ENCODE assay signal across 8 mouse cellular contexts in the genomic region with DNA sequence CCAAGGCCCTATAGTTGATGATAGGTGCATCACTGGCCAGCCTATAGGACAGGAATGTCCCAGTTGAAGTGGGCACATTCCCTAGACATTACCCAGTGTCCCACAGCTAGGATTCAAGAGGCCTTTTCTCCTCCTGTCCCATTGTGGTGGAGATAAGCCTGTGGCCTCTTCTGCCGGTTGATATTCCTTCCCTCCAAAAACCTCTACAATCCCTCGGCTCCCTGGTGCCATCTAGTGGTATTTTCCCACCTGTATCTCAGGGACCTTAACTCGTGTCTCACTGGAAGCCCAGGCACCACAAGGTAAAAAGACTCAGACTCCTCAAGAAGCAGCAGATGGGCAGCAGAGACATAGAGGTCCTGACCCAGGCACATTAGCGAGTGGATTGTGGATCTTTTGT. TPM values are rescaled to one million over a fixed set of nuclear protein-coding genes. Genes with fewer than 3 reads are reported as not detected.
DNase-seq lines count a peak whose midpoint lies in the region; ATAC-seq lines count a peak whose summit lies in the region.

No protein-coding gene starts in this region.

- H3K4me1 ChIP-seq in hindbrain, embryonic 13.5 days (replicated peaks), result peaks cover 20% of the 10 kb centered on the region
- H3K4me1 ChIP-seq in megakaryocyte, embryonic 14.5 days, result peaks cover 46% of the 10 kb centered on the region

- DNase-seq in T-cell, adult 2 months (ENCODE audit: low spot score), result peak; percentile 69
- peak; percentile 89 for DNase-seq in cerebellum, adult 8-10 months
- DNase-seq in layer of hippocampus, postnatal 36 days, result peak; percentile 66 to 79
- DNase-seq in right cerebral cortex, postnatal 10 days (ENCODE audit: low spot score in 2 of 2), result peak; percentile 85 to 89

- H3K9me3 ChIP-seq in hindbrain, embryonic 13.5 days, result no peaks in the 10 kb centered on the region
- H3K9me3 ChIP-seq in megakaryocyte, embryonic 14.5 days, result no peaks in the 10 kb centered on the region

- 5% methylated on average over 4 of the region's 4 CpGs for WGBS in hindbrain, embryonic 13.5 days

- peak overlapping the region; percentile 49; the same call in 1 of the 2 replicates for H3K9ac ChIP-seq in hindbrain, embryonic 13.5 days

- peak overlapping the region; percentile 62; the same call in 1 of the 2 replicates for H3K27ac ChIP-seq in hindbrain, embryonic 13.5 days

- no peak overlapping the region for H3K4me2 ChIP-seq in hindbrain, embryonic 13.5 days

- no peaks in the 10 kb centered on the region for H3K27me3 ChIP-seq in hindbrain, embryonic 13.5 days
- peaks cover 2% of the 10 kb centered on the region for H3K27me3 ChIP-seq in megakaryocyte, embryonic 14.5 days (replicated peaks)

- H3K36me3 ChIP-seq in hindbrain, embryonic 13.5 days, result peaks cover 39% of the 10 kb centered on the region
- H3K36me3 ChIP-seq in megakaryocyte, embryonic 14.5 days (replicated peaks; ENCODE audit: low read length), result peaks cover 41% of the 10 kb centered on the region

- ATAC-seq in frontal cortex, adult (ENCODE audit: low TSS enrichment), result peak; percentile 42
- ATAC-seq in hindbrain, embryonic 13.5 days (ENCODE audit: low FRiP score), result no peak
- no peak for ATAC-seq in inflammation-experienced regulatory T-cells, adult 6 months

- no peak overlapping the region for H3K4me3 ChIP-seq in hindbrain, embryonic 13.5 days
- peak overlapping the region; percentile 80 for H3K4me3 ChIP-seq in megakaryocyte, embryonic 14.5 days (replicated peaks)

RNA-seq across cellular contexts. Expression of gene Ndufs7, which starts 3.3 kb away (rescaled TPM):
- polyA plus RNA-seq in hindbrain, embryonic 13.5 days (2015; fragmentation: Nextera tagmentation; extraction: Ambion mirVana), result 253 and 263 TPM in 2 replicates
- total RNA-seq in layer of hippocampus, postnatal 36 days (2021), result 100 to 1,000 TPM; 199 to 204 TPM
- 226 and 551 TPM in 2 replicates for polyA plus RNA-seq in megakaryocyte, embryonic 14.5 days (2012; ENCODE audit: insufficient read depth, low replicate concordance)
- polyA plus RNA-seq in inflammation-experienced regulatory T-cells, adult 6 months (2017; shearing (Covaris generic)), result 100 to 1,000 TPM; 183 to 267 (median 228) TPM

RNA-seq across cellular contexts. Expression of gene Gamt, which starts 15.2 kb away (rescaled TPM):
- polyA plus RNA-seq in hindbrain, embryonic 13.5 days (2015; fragmentation: Nextera tagmentation; extraction: Ambion mirVana), result 22.3 and 24.9 TPM in 2 replicates
- total RNA-seq in layer of hippocampus, postnatal 36 days (2021), result 10 to 100 TPM; 37.7 to 39.1 TPM
- 3.2 and 11.3 TPM in 2 replicates for polyA plus RNA-seq in megakaryocyte, embryonic 14.5 days (2012; ENCODE audit: insufficient read depth, low replicate concordance)
- polyA plus RNA-seq in inflammation-experienced regulatory T-cells, adult 6 months (2017; shearing (Covaris generic)), result 1 to 10 TPM in 1 of 3 experiments, under 1 TPM in 2; 0.67 to 1.7 (median 0.75) TPM

RNA-seq across cellular contexts. Expression of gene Dazap1, which starts 15.7 kb away (rescaled TPM):
- 61.6 and 66.2 TPM in 2 replicates for polyA plus RNA-seq in hindbrain, embryonic 13.5 days (2015; fragmentation: Nextera tagmentation; extraction: Ambion mirVana)
- 100 to 1,000 TPM in 1 of 2 experiments, 10 to 100 TPM in 1; 82.6 to 100 TPM for total RNA-seq in layer of hippocampus, postnatal 36 days (2021)
- polyA plus RNA-seq in megakaryocyte, embryonic 14.5 days (2012; ENCODE audit: insufficient read depth, low replicate concordance), result 384 and 552 TPM in 2 replicates
- 10 to 100 TPM; 12.3 to 14.4 (median 14.0) TPM for polyA plus RNA-seq in inflammation-experienced regulatory T-cells, adult 6 months (2017; shearing (Covaris generic))

RNA-seq across cellular contexts. Expression of gene Mum1, which starts 19.4 kb away (rescaled TPM):
- polyA plus RNA-seq in hindbrain, embryonic 13.5 days (2015; fragmentation: Nextera tagmentation; extraction: Ambion mirVana), result 47.3 and 49.9 TPM in 2 replicates
- total RNA-seq in layer of hippocampus, postnatal 36 days (2021), result 10 to 100 TPM; 35.6 to 39.6 TPM
- polyA plus RNA-seq in megakaryocyte, embryonic 14.5 days (2012; ENCODE audit: insufficient read depth, low replicate concordance), result 9.6 TPM in 2 replicates
- polyA plus RNA-seq in inflammation-experienced regulatory T-cells, adult 6 months (2017; shearing (Covaris generic)), result 10 to 100 TPM; 57.7 to 85.1 (median 67.4) TPM

RNA-seq across cellular contexts. Expression of gene Rps15, which starts 46.7 kb away (rescaled TPM):
- polyA plus RNA-seq in hindbrain, embryonic 13.5 days (2015; fragmentation: Nextera tagmentation; extraction: Ambion mirVana), result 583 and 598 TPM in 2 replicates
- total RNA-seq in layer of hippocampus, postnatal 36 days (2021), result 100 to 1,000 TPM; 755 to 823 TPM
- 7,349 and 10,126 TPM in 2 replicates for polyA plus RNA-seq in megakaryocyte, embryonic 14.5 days (2012; ENCODE audit: insufficient read depth, low replicate concordance)
- polyA plus RNA-seq in inflammation-experienced regulatory T-cells, adult 6 months (2017; shearing (Covaris generic)), result 1,000 to 10,000 TPM in 2 of 3 experiments, 100 to 1,000 TPM in 1; 970 to 1,806 (median 1,658) TPM
